Mouse (Mus musculus) urinary bladder, postnatal 0 days (tissue): ENCODE data around the gene Vmn2r86. TPM values are rescaled to one million over a fixed set of nuclear protein-coding genes. Genes with fewer than 3 reads are reported as not detected.

Experiments used
- polyA plus RNA-seq: library from polyadenylated mRNA; unstranded; fragments of >200 nt; fragmentation: Nextera tagmentation; extraction: Ambion mirVana; gene quantifications from 2 replicates; pipeline ENCODE4 v1.2.1, GENCODE M21; 2015

Vmn2r86 gene
- polyA plus RNA-seq: not detected in 2 replicates

GRCm38 (mm10) chr10:130455950-130456349 lies at the start of gene Vmn2r86:
TSS of gene Vmn2r86 (minus strand) at chr10:130456050.

GRCm38 (mm10) chr10:130497296-130497695 lies 41.4 kb upstream of the Vmn2r86 start, which contains the start of gene Vmn2r87:
TSS of gene Vmn2r87 (minus strand) at chr10:130497396.

GRCm38 (mm10) chr10:130429603-130430002 lies 26.2 kb downstream of the Vmn2r86 start, which contains the start of gene Vmn2r85:
TSS of gene Vmn2r85 (minus strand) at chr10:130429703.

GRCm38 (mm10) chr10:130394232-130394631 lies 61.6 kb downstream of the Vmn2r86 start, which contains the start of gene Vmn2r84:
TSS of gene Vmn2r84 (minus strand) at chr10:130394332.

Other genes with a start within 250 kb of the Vmn2r86 start
- gene Olfr827, start 241.6 kb downstream of the Vmn2r86 start, polyA plus RNA-seq: not detected in 2 replicates
- gene Neurod4, start 175.8 kb downstream of the Vmn2r86 start, polyA plus RNA-seq: not detected in 2 replicates
- gene Tespa1, start 133.2 kb downstream of the Vmn2r86 start, polyA plus RNA-seq: 0.13 and 0.40 TPM in 2 replicates
- gene Vmn2r84, start 61.7 kb downstream of the Vmn2r86 start, polyA plus RNA-seq: not detected in 2 replicates
- not detected in 2 replicates for gene Vmn2r85, start 26.3 kb downstream of the Vmn2r86 start, polyA plus RNA-seq
- gene Vmn2r87, start 41.3 kb upstream of the Vmn2r86 start, polyA plus RNA-seq: not detected in 2 replicates